Mouse (Mus musculus) heart, embryonic 10.5 days (tissue): Measurements from ENCODE around the gene Gnb5. TPM values are rescaled to one million over a fixed set of nuclear protein-coding genes. Genes with fewer than 3 reads are reported as not detected.

Experiments used
- DNase-seq: peaks from one replicate; pipeline ENCODE4 v3.0.0-alpha.2; 2017; ENCODE audit warnings: low spot score
- H3K27ac ChIP-seq: fragments of 300-500 bp; sonication (generic); 2 replicates; pipeline ENCODE4 v1.5.1; 2016; ENCODE audit warnings: mild to moderate bottlenecking
- H3K27me3 ChIP-seq: fragments of 300-500 bp; sonication (generic); 2 replicates; pipeline ENCODE4 v1.6.1; 2016; ENCODE audit warnings: mild to moderate bottlenecking; ENCODE audit not compliant: poor library complexity, insufficient read depth, severe bottlenecking
- H3K36me3 ChIP-seq: fragments of 300-500 bp; sonication (generic); 2 replicates; pipeline ENCODE4 v1.6.1; 2016; ENCODE audit warnings: mild to moderate bottlenecking, moderate library complexity
- H3K4me1 ChIP-seq: fragments of 300-500 bp; sonication (generic); 2 replicates; pipeline ENCODE4 v1.6.1; 2016; ENCODE audit warnings: mild to moderate bottlenecking
- H3K4me3 ChIP-seq: fragments of 300-500 bp; sonication (generic); 2 replicates; pipeline ENCODE4 v1.5.1; 2016; ENCODE audit warnings: mild to moderate bottlenecking, moderate library complexity
- H3K9me3 ChIP-seq: fragments of 300-500 bp; sonication (generic); 2 replicates; pipeline ENCODE4 v1.6.1; 2016; ENCODE audit warnings: mild to moderate bottlenecking, moderate library complexity
- WGBS: fragments of 180-500 bp; shearing (Covaris S2); methylation state at CpG from one replicate; pipeline ENCODE4 v1.1.7; 2016; 5-methylcytosine and 5-hydroxymethylcytosine counted together
- polyA plus RNA-seq: library from polyadenylated mRNA; unstranded; fragments of >200 nt; fragmentation: Nextera tagmentation; extraction: Ambion mirVana; gene quantifications from 2 replicates; pipeline ENCODE4 v1.2.1, GENCODE M21; 2016

The Gnb5 gene
- polyA plus RNA-seq, 1 experiment from 2014 or later: 40.4 TPM

- H3K27me3 ChIP-seq: no peaks in the 10 kb centered on the region
These were observed 69.5 kb downstream of the Gnb5 start for GRCm38 (mm10) chr9:75375606-75376005.

DNA sequence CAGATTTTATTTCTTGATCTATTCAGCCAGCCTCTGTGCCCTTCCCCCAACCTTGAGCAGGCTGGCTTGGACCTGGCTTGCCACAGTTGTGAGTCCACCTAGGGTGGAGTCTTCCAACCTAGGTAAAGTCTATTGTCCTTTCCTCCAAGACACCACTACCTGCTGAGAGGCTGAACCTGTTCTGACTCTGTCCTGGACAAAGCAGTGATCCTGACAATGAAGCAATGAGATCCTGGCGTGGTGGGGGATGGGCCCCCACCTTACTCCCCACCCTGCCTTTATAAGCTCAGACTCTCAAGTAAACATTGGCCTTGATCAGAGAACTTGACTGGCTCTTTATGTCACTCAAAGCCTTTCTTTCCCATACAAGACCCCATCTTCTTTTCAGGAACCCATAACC is 70.3 kb downstream of the Gnb5 start:
- H3K27me3 ChIP-seq: no peaks in the 10 kb centered on the region
- no peaks in the 10 kb centered on the region for H3K4me1 ChIP-seq
- H3K27ac ChIP-seq: no peak overlapping the region
- H3K36me3 ChIP-seq: no peaks in the 10 kb centered on the region
- H3K4me3 ChIP-seq: no peak overlapping the region
- DNase-seq: no peak
- H3K9me3 ChIP-seq: no peaks in the 10 kb centered on the region
- WGBS: 62% methylated on average over 1 of the region's 1 CpGs

More at GRCm38 (mm10) chr9:75375606-75376005, 69.5 kb downstream of the Gnb5 start:
- Histone ChIP-seq H3K27ac (no peak overlapping the region), H3K4me1 (no peaks in the 10 kb centered on the region), H3K9me3 (no peaks in the 10 kb centered on the region), H3K36me3 (no peaks in the 10 kb centered on the region), H3K4me3 (no peak overlapping the region)
- DNase-seq: no peak
- 88% methylated on average over 9 of the region's 9 CpGs for WGBS

GRCm38 (mm10) chr9:75378774-75379173 is 72.7 kb downstream of the Gnb5 start:
- H3K4me1 ChIP-seq: no peaks in the 10 kb centered on the region
- H3K27ac ChIP-seq: no peak overlapping the region
- H3K36me3 ChIP-seq: no peaks in the 10 kb centered on the region
- no peak for DNase-seq
- no peaks in the 10 kb centered on the region for H3K27me3 ChIP-seq
- WGBS: 87% methylated on average over 2 of the region's 2 CpGs
- no peak overlapping the region for H3K4me3 ChIP-seq
- H3K9me3 ChIP-seq: no peaks in the 10 kb centered on the region

DNA sequence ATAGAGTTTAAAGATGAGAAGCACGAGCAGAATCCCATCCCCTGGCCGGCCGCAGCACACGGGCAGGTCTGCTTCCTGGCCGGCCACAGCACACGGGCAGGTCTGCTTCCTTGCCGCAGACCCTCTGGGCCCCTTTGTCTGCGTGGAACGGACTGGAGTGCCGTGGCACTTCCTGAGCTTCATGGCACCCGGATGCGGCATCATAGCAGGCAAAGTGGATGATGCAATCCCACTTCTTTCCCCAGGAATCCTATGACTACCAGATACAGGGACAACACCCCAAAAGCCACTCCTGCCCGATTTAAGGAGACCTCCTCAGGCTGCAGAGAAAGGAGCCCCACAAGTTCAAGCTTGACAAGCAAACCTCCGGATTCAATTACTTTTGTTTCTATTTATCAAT is 76.7 kb downstream of the Gnb5 start:
- H3K9me3 ChIP-seq: no peaks in the 10 kb centered on the region
- H3K36me3 ChIP-seq: peaks cover 21% of the 10 kb centered on the region
- WGBS: 89% methylated on average over 14 of the region's 14 CpGs
- H3K27me3 ChIP-seq: no peaks in the 10 kb centered on the region
- H3K4me3 ChIP-seq: no peak overlapping the region
- H3K4me1 ChIP-seq: no peaks in the 10 kb centered on the region
- no peak overlapping the region for H3K27ac ChIP-seq
- DNase-seq: no peak

GRCm38 (mm10) chr9:75383785-75384184 is 77.7 kb downstream of the Gnb5 start:
- no peak for DNase-seq
- Histone ChIP-seq H3K27ac (no peak overlapping the region), H3K4me3 (no peak overlapping the region), H3K27me3 (no peaks in the 10 kb centered on the region), H3K36me3 (peaks cover 28% of the 10 kb centered on the region), H3K4me1 (no peaks in the 10 kb centered on the region), H3K9me3 (no peaks in the 10 kb centered on the region)
- WGBS: 74% methylated on average over 9 of the region's 9 CpGs

DNA sequence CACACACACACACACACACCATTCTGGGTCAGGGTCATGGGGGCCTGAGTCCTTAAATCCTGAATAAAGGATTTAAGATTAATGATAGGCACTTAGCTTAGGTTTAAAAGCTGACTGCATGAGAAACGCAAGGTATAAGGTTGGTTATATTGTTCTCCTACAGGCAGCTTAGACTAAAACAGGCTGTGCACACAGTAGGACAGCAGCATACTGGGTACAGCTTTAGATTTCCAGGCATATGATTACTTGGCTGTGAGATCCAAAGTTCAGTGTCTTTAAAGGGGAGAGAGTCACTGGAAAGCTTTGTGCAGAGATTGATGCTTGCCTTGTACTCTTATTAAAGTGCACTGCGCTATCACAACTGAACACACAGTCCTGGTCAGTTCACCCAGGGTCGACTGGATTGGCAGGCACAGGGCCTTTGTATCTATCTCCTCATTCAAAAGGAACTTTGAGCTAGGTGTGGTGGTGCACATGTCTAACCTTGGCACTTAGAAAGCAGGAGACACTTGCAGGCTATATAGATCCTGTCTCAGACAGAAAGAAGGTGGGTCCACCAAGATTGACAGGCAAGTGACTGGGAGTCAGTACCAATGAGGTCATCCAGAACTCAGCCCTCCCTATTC is 78.4 kb downstream of the Gnb5 start:
- peaks cover 34% of the 10 kb centered on the region for H3K36me3 ChIP-seq
- no peak for DNase-seq
- no peaks in the 10 kb centered on the region for H3K9me3 ChIP-seq
- H3K27ac ChIP-seq: no peak overlapping the region
- no peak overlapping the region for H3K4me3 ChIP-seq
- H3K27me3 ChIP-seq: no peaks in the 10 kb centered on the region
- H3K4me1 ChIP-seq: no peaks in the 10 kb centered on the region
- WGBS: 82% methylated on average over 3 of the region's 3 CpGs

GRCm38 (mm10) chr9:75385218-75385974 is 79.3 kb downstream of the Gnb5 start:
- Histone ChIP-seq H3K4me1 (no peaks in the 10 kb centered on the region), H3K9me3 (no peaks in the 10 kb centered on the region), H3K4me3 (no peak overlapping the region), H3K27ac (no peak overlapping the region), H3K27me3 (no peaks in the 10 kb centered on the region), H3K36me3 (peaks cover 44% of the 10 kb centered on the region)
- 83% methylated on average over 9 of the region's 9 CpGs for WGBS
- no peak for DNase-seq

- Histone ChIP-seq H3K9me3 (no peaks in the 10 kb centered on the region), H3K27me3 (no peaks in the 10 kb centered on the region), H3K27ac (no peak overlapping the region), H3K4me1 (no peaks in the 10 kb centered on the region), H3K4me3 (no peak overlapping the region), H3K36me3 (peaks cover 97% of the 10 kb centered on the region)
- DNase-seq: no peak
- WGBS: 87% methylated on average over 12 of the region's 12 CpGs
These were observed 87.2 kb downstream of the Gnb5 start for GRCm38 (mm10) chr9:75393251-75393650.

Other genes starting within 250 kb of the Gnb5 start
- 13.6 and 15.4 TPM in 2 replicates for gene Myo5a, start 235.3 kb upstream of the Gnb5 start, polyA plus RNA-seq
- gene Myo5c, start 74.3 kb upstream of the Gnb5 start, polyA plus RNA-seq: 0.51 and 1.4 TPM in 2 replicates
- not detected in 2 replicates for gene Bcl2l10, start 41.5 kb downstream of the Gnb5 start, polyA plus RNA-seq
- 71.2 and 87.1 TPM in 2 replicates for gene Mapk6, start 103.7 kb downstream of the Gnb5 start, polyA plus RNA-seq
- gene Leo1, start 135.2 kb downstream of the Gnb5 start, polyA plus RNA-seq: 36.3 and 49.1 TPM in 2 replicates